Mouse (Mus musculus) heart, embryonic 15.5 days (tissue): ENCODE data around the gene Abcg1. TPM values are rescaled to one million over a fixed set of nuclear protein-coding genes. Genes with fewer than 3 reads are reported as not detected.

Source experiments
- ATAC-seq: fragments of 200-750 bp; cut with Nextera tagmentation; replicated peaks from 2 replicates; pipeline ENCODE4 v1.8.0; 2017; ENCODE audit warnings: low read depth, moderate TSS enrichment; ENCODE audit not compliant: insufficient number of reproducible peaks, insufficient read depth, low FRiP score
- H3K27ac ChIP-seq: fragments of 300-500 bp; sonication (generic); 2 replicates; pipeline ENCODE4 v1.5.1; 2015; ENCODE audit warnings: mild to moderate bottlenecking, inconsistent platforms
- H3K27me3 ChIP-seq: fragments of 300-500 bp; sonication (generic); 2 replicates; pipeline ENCODE4 v1.6.1; 2015; ENCODE audit warnings: inconsistent platforms
- H3K36me3 ChIP-seq: fragments of 300-500 bp; sonication (generic); 2 replicates; pipeline ENCODE4 v1.6.1; 2015; ENCODE audit warnings: mild to moderate bottlenecking, inconsistent platforms
- H3K4me1 ChIP-seq: fragments of 300-500 bp; sonication (generic); replicated peaks from 2 replicates; pipeline ENCODE4 v1.6.1; 2015; ENCODE audit warnings: inconsistent platforms
- H3K4me2 ChIP-seq: fragments of 300-500 bp; sonication (generic); 2 replicates; pipeline ENCODE4 v1.6.1; 2015; ENCODE audit warnings: inconsistent platforms, mild to moderate bottlenecking, moderate library complexity
- H3K4me3 ChIP-seq: fragments of 300-500 bp; sonication (generic); 2 replicates; pipeline ENCODE4 v1.5.1; 2015; ENCODE audit warnings: mild to moderate bottlenecking, inconsistent platforms
- H3K9ac ChIP-seq: fragments of 300-500 bp; sonication (generic); 2 replicates; pipeline ENCODE4 v1.6.1; 2015; ENCODE audit warnings: mild to moderate bottlenecking, inconsistent platforms
- H3K9me3 ChIP-seq: fragments of 300-500 bp; sonication (generic); replicated peaks from 2 replicates; pipeline ENCODE4 v1.6.1; 2016; ENCODE audit warnings: inconsistent platforms
- WGBS: fragments of 180-500 bp; shearing (Covaris S2); methylation state at CpG from one replicate; pipeline ENCODE4 v1.1.7; 2015; ENCODE audit warnings: mixed read lengths; 5-methylcytosine and 5-hydroxymethylcytosine counted together
- polyA plus RNA-seq: library from polyadenylated mRNA; unstranded; fragments of >200 nt; fragmentation: Nextera tagmentation; extraction: Ambion mirVana; gene quantifications from 2 replicates; pipeline ENCODE4 v1.2.1, GENCODE M21; 2015

Gene Abcg1
- polyA plus RNA-seq, 1 experiment from 2014 or later: 10.4 TPM

DNA sequence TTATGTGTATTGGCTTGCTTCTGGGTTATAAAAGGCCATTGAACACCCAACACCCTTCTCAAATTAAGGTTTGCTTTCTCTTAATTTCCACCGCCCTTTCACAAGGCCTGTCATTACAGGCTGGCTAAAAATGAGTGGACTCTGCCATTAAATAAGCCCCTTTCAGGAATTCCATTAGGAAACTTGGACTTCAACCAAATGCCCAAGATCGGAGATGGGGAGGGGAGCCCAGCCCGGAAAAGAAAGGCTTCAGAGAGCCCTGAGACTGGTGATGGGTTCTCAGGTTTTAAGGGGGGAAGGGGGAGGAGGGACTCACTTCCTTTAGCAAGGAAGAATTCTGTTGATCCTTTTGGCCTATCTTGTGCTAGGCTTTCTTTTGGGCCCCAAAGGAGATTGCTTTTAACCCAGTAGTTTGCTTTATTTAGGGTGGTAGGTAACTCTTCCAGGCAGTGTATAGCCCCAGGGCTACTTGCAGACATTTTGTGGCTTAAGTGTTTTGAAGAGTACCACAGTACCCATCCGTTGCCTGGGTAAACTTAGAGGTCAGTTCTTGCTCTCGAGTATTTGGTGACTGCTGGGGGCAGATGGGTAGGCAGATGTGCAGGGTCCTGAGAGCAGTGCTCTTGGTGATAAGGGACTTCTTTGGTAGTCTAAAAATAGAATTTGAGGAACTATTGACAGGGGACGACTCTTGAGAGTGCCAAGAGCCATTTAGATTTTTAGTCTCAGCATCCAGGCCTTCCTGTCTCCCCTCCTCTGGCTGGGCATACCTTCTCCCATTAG, 13.1 kb downstream of the Abcg1 start:
- WGBS: 36% methylated on average over 6 of the region's 6 CpGs
- no peak overlapping the region for H3K4me2 ChIP-seq
- H3K4me1 ChIP-seq: peaks cover 79% of the 10 kb centered on the region
- no peak for ATAC-seq
- H3K27ac ChIP-seq: peak overlapping the region; percentile 75
- no peaks in the 10 kb centered on the region for H3K36me3 ChIP-seq
- H3K4me3 ChIP-seq: no peak overlapping the region
- no peaks in the 10 kb centered on the region for H3K9me3 ChIP-seq
- no peaks in the 10 kb centered on the region for H3K27me3 ChIP-seq
- no peak overlapping the region for H3K9ac ChIP-seq

DNA sequence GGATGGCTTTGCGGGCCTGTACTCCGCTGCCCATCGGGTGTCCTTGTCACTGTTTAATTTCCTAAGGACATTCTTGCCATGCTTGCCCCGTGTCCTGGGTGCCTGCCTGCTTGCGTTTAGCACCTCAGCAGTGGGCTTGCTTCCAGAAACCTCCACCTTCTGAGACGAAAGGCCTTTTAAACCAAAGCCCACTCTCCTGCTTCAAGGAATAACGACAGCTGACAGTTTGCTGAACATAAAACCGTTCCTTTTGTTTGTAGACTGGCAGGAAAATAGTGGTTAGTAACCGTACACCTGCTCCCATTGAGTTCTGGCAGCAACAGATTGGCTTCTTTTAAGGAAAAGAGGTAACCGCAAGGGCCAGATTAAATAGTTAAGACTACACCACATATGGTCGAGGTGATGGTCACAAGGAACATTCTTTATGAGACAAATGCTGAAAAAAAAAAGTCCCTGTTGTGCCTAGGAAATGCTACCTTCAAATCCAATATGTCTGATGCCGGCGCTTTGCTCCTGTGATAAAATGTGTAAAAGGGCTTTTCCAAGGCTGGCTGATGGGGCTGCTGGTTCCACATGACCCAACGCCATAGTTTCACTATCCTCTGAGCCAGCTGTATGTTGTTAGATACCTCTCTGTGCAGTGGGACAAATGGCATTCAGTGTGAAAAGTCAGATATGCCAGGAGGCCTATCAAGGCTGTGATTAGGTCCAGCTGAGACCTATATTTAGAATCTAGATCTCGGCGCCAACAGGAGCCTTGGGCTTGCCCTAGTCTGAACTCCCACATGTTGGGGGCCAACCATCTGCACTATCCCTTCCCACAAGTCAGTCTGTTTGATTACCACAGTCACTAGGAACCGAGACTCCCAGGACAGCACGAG, 14.2 kb downstream of the Abcg1 start:
- H3K27ac ChIP-seq: peak overlapping the region; percentile 75
- H3K4me1 ChIP-seq: peaks cover 80% of the 10 kb centered on the region
- no peak overlapping the region; the same call in 1 of the 2 replicates for H3K9ac ChIP-seq
- H3K27me3 ChIP-seq: no peaks in the 10 kb centered on the region
- 27% methylated on average over 18 of the region's 18 CpGs for WGBS
- peak; percentile 19 for ATAC-seq
- peak overlapping the region; percentile 40 for H3K4me2 ChIP-seq
- H3K4me3 ChIP-seq: no peak overlapping the region
- H3K9me3 ChIP-seq: no peaks in the 10 kb centered on the region
- no peaks in the 10 kb centered on the region for H3K36me3 ChIP-seq

DNA sequence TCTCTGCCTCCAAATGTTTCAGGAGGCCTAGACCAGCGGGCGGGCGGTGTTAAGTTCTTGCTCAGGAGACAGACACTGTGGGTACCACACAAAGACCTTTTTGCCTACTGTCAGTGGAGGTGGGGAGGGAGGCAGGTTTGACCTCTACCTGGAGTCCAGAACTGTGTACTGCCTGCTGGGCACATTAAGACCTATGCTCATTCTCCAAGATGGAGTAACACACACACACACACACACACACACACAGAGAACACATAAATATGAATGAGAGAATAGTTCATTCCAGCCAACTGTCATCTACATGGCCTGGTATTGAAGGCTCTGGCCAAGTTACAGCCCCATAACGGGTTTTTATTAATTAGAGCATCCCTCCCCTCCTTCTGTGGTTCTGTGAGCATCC, 15.4 kb downstream of the Abcg1 start:
- Histone ChIP-seq H3K27me3 (no peaks in the 10 kb centered on the region), H3K4me3 (peak overlapping the region; percentile 36), H3K9ac (no peak overlapping the region), H3K9me3 (no peaks in the 10 kb centered on the region), H3K4me1 (peaks cover 78% of the 10 kb centered on the region), H3K36me3 (no peaks in the 10 kb centered on the region), H3K4me2 (peak overlapping the region; percentile 66), H3K27ac (peak overlapping the region; percentile 75)
- WGBS: 76% methylated on average over 4 of the region's 4 CpGs
- no peak for ATAC-seq

DNA sequence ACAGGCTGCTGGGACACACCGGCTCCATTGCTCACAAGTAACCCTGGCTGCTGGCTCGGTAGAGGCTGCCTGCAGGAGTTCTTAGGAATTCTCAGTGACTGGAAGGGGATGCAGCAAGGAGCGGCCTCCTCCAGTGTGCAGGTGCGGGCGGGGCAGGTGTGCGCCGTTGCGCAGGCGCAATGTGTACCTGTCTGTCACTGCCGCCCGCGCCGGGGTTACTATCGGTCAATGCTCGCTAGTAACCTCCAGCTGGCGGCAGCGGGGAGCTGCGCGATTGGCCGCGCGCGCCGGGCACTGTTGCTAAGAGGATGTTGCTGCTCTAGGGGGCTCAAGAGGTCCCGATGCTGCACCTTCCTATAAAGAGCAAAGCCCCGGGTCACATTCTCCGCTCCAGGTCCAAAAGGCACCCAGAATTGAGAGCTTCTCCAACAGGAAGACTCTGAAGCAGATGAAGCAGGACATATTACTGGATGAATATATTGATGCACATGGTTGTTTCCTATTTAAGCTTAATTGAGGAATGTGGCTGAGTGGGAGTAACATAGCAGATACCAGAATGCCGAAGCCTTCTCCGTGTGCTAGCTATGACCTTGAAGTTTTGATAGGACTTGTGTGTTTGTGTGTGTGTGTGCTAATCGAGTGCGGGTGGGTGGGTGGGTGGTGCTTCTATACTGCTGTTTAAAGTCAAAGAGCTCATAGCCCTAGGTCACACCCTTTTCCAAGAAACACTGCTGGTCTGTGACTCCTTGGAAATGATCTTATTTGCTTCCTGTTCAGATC, 16.0 kb downstream of the Abcg1 start:
- ATAC-seq: peak; percentile 55
- peak overlapping the region; percentile 24 for H3K9ac ChIP-seq
- H3K4me3 ChIP-seq: peak overlapping the region; percentile 36
- peak overlapping the region; percentile 66 for H3K4me2 ChIP-seq
- H3K27ac ChIP-seq: peak overlapping the region; percentile 75
- no peaks in the 10 kb centered on the region for H3K36me3 ChIP-seq
- H3K9me3 ChIP-seq: no peaks in the 10 kb centered on the region
- no peaks in the 10 kb centered on the region for H3K27me3 ChIP-seq
- H3K4me1 ChIP-seq: peaks cover 72% of the 10 kb centered on the region
- WGBS: 5% methylated on average over 31 of the region's 31 CpGs

DNA sequence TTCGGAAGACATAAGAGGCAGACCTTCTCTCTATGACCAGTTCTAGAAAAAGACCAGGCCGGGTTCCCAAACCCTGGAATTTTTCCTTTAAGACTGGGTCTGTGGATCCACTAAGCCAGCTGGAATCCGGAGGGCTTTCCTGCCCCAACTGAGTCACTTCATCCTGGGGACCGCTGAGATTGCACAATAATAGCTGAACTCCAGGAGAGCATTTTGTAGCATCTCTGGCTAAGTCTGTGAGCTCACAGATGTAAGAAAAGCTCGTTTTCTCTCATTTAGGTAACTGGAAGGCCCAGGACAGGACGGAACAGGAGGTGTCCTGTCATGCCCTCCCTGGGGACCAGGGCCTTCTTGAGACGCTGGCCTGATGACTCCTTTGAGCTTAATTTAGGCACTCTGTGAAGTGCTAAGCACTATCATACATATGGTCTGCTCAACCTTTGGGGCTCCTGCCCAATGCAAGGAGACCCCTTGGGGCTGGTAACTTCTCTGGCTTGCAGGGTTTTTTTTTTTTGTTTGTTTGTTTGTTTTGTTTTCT, 16.6 kb downstream of the Abcg1 start:
- H3K4me1 ChIP-seq: peaks cover 71% of the 10 kb centered on the region
- H3K4me3 ChIP-seq: no peak overlapping the region

DNA sequence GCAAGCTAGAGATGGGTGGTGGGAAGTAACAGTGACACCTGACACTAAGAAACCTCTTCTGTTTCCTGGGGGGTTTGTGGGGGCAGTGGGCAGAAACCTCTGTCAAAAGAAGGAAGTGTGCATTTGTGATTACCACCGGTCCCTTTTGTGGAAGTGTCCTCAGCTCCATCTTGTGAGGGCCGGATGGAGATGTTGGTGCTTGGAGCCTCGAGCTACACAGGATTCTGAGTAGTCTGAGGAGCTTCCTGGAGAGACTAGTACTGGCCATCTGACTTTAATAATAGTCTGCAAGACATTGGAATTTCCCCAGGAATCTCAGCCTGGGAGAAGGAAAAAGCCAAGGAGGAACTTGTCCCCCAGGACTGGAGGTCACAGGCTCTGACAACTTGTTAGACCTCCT, 17.2 kb downstream of the Abcg1 start:
- Histone ChIP-seq H3K36me3 (no peaks in the 10 kb centered on the region), H3K9ac (no peak overlapping the region), H3K27ac (peak overlapping the region; percentile 75), H3K4me3 (no peak overlapping the region), H3K9me3 (no peaks in the 10 kb centered on the region), H3K4me1 (peaks cover 75% of the 10 kb centered on the region), H3K4me2 (no peak overlapping the region), H3K27me3 (no peaks in the 10 kb centered on the region)
- ATAC-seq: no peak
- WGBS: 47% methylated on average over 3 of the region's 3 CpGs

More for the DNA sequence above, 16.6 kb downstream of the Abcg1 start:
- ATAC-seq: no peak
- Histone ChIP-seq H3K9ac (peak overlapping the region; percentile 24), H3K4me2 (peak overlapping the region; percentile 66), H3K27ac (peak overlapping the region; percentile 75), H3K27me3 (no peaks in the 10 kb centered on the region), H3K36me3 (no peaks in the 10 kb centered on the region), H3K9me3 (no peaks in the 10 kb centered on the region)
- WGBS: 26% methylated on average over 7 of the region's 7 CpGs

DNA sequence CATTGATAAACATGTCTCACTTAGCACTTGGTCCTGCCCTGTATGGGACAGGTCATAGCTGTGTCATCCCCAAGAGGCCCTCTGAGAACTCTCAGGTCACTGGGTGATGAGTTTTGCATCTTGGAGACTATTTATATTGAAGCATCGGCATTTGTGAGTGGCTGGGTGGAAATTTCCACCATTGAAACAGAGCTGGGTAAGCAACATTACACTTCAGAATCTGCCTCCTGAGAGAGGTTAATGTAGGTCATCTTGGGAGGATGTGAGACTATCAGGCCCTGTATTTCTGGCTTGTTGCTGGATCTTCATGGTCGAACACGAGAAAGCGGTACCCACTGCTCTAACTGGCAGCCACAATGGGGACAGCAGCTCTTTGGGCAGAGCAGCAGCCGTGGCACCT, 18.0 kb downstream of the Abcg1 start:
- no peak for ATAC-seq
- 66% methylated on average over 5 of the region's 5 CpGs for WGBS
- H3K27ac ChIP-seq: peak overlapping the region; percentile 75
- H3K27me3 ChIP-seq: no peaks in the 10 kb centered on the region
- H3K4me3 ChIP-seq: no peak overlapping the region
- H3K36me3 ChIP-seq: no peaks in the 10 kb centered on the region
- H3K4me2 ChIP-seq: no peak overlapping the region
- no peak overlapping the region for H3K9ac ChIP-seq
- H3K4me1 ChIP-seq: peaks cover 73% of the 10 kb centered on the region
- H3K9me3 ChIP-seq: no peaks in the 10 kb centered on the region

DNA sequence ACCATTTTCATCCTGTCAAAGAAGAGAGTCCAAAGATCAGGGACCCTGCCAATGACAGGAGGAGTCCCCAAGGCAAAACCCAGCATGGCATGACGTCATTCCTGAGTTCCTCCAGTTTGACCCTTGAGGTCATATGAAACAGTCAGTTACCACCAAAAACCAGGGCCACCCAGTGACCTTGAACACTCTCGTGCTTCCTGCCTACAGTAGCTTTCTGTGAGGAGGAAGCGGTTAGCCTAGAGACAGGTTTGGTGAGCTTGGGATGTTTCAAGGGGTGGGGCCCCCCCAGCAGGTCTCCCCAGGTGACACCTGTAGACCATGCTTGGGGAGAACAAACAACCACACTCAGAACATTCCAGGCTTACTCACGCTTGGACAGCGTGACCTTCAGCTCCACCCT, 20.1 kb downstream of the Abcg1 start:
- peaks cover 52% of the 10 kb centered on the region for H3K4me1 ChIP-seq
- no peak overlapping the region for H3K9ac ChIP-seq
- H3K27ac ChIP-seq: no peak overlapping the region
- no peak overlapping the region for H3K4me3 ChIP-seq
- no peaks in the 10 kb centered on the region for H3K9me3 ChIP-seq
- H3K36me3 ChIP-seq: no peaks in the 10 kb centered on the region
- no peaks in the 10 kb centered on the region for H3K27me3 ChIP-seq
- no peak for ATAC-seq
- H3K4me2 ChIP-seq: no peak overlapping the region
- WGBS: 65% methylated on average over 5 of the region's 5 CpGs

DNA sequence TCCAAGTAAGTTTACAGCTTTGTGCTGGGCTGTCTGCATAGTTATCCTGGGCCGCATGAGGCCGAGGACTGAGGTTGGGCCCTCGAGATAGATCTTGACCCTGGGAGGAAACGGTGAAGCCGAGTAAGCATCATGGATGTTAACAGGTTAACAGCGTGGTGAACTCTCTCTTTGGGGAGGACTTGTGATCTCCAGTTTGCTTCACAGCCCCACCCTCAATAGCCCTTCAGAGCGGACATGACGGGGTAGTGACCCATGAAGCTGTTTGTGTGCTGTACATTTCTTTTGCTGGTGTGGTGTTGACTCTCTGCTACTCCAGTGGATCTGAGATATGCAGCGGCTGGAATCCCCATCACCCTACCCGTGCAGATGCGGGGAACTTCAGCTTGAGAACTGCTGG, 21.1 kb downstream of the Abcg1 start:
- Histone ChIP-seq H3K4me1 (peaks cover 42% of the 10 kb centered on the region), H3K9ac (no peak overlapping the region), H3K4me3 (no peak overlapping the region), H3K4me2 (no peak overlapping the region), H3K36me3 (no peaks in the 10 kb centered on the region), H3K27ac (peak overlapping the region; percentile 75), H3K27me3 (no peaks in the 10 kb centered on the region), H3K9me3 (no peaks in the 10 kb centered on the region)
- 85% methylated on average over 11 of the region's 11 CpGs for WGBS
- no peak for ATAC-seq

DNA sequence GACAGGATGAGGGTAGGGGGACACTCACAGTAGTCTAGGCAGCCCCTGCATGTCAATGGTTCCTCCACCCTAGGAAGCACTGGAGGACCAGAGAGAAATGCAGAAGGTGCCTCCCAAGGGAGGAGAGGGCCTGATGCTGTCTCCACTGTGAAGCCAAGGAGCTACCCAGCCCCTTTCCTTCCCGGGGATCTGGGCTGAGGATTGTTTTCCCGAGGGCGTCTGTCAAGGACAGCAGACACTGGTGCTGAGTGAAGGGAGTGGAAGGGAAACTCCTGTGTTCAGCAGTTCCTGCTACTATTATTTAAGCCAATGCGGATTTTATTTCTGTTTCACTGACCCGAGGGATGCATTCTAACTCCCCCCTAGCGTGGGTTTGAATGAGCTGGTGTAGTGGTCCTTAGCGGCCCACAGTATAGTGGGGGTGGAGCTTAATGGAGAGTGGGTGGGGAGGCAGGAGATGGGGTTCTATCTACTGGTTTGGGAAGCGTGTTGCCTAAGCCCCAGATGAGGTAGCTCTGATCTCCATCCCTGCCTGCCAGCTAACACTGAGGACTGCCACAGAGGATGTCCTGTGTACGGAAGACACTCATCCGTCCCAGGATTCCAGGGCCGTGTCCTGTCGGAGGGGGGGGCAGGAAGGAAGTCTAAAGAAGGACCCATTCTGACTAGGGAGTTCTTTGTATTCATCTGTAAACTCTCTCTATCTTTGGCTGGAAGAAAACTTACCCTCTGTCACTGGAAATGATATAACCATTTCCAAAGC, 21.8 kb downstream of the Abcg1 start:
- Histone ChIP-seq H3K4me1 (peaks cover 35% of the 10 kb centered on the region), H3K27ac (peak overlapping the region; percentile 75), H3K4me3 (no peak overlapping the region), H3K9ac (no peak overlapping the region), H3K4me2 (peak overlapping the region; percentile 15; the same call in 1 of the 2 replicates), H3K27me3 (no peaks in the 10 kb centered on the region), H3K9me3 (no peaks in the 10 kb centered on the region), H3K36me3 (no peaks in the 10 kb centered on the region)
- 52% methylated on average over 12 of the region's 12 CpGs for WGBS
- peak; percentile 45 for ATAC-seq
